In the genomic region with DNA sequence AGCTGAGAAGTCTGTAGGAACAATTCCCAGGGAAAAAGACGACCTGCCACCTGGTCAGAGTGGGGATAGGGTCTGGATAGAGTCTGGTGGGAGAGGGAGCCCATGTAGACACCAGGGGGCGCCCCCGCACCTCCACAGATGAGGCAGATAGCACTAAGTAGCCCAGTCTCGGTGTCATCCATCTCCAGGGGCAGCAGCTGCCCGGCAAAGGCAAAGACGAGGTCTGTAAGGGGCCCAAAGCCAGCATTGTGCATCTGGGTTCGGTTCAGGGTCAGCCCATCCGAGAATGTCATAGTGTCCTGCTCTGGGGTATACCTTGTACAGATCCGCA, we compare ENCODE assay signal across 8 mouse cellular contexts. TPM values are rescaled to one million over a fixed set of nuclear protein-coding genes. Genes with fewer than 3 reads are reported as not detected.
DNase-seq lines count a peak whose midpoint lies in the region; ATAC-seq and TF ChIP-seq lines count a peak whose summit lies in the region.

No protein-coding gene starts in this region.

- 6% methylated on average over 9 of the region's 9 CpGs for WGBS in liver, embryonic 11.5 days

- H3K79me2 ChIP-seq in myocyte (ENCODE audit: control insufficient read depth, insufficient read depth), result peaks cover 31% of the 10 kb centered on the region

- no peaks in the 10 kb centered on the region for H3K9me3 ChIP-seq in liver, embryonic 11.5 days (ENCODE audit: control insufficient read depth, low read length)

- peaks cover 36% of the 10 kb centered on the region for H3K4me1 ChIP-seq in liver, embryonic 11.5 days (replicated peaks; ENCODE audit: control insufficient read depth, insufficient read depth, low read length)

- H3K4me3 ChIP-seq in liver, embryonic 11.5 days (ENCODE audit: low read depth, low read length), result no peak overlapping the region
- H3K4me3 ChIP-seq in myocyte, result no peak overlapping the region

- H3K27me3 ChIP-seq in liver, embryonic 11.5 days (replicated peaks; ENCODE audit: control insufficient read depth, insufficient read depth, low read length), result peaks cover 14% of the 10 kb centered on the region
- H3K27me3 ChIP-seq in myocyte (ENCODE audit: control insufficient read depth, insufficient read depth, insufficient read length), result no peaks in the 10 kb centered on the region
- peaks cover 2% of the 10 kb centered on the region; the same call in 1 of the 2 replicates for H3K27me3 ChIP-seq in splenic B cell, adult 2 months (ENCODE audit: control insufficient read depth, insufficient read depth, low read length, poor library complexity, severe bottlenecking)

- intact Hi-C loops in gastrocnemius, postnatal 14 days (cut with DNase I; ENCODE audit: low total_unique reads), result loop anchor here (5.0 kb wide), 1 partner anchor 33 kb away; a partner anchor contains a TSS

- H3K27ac ChIP-seq in liver, embryonic 11.5 days (ENCODE audit: low read depth, low read length), result no peak overlapping the region

- no peak for TF ChIP-seq POLR2A in myocyte (IDR thresholded peaks at IDR 0.05; ENCODE audit: insufficient read length, low read depth)

- H3K36me3 ChIP-seq in liver, embryonic 11.5 days (ENCODE audit: control insufficient read depth, insufficient read depth, low read length), result no peaks in the 10 kb centered on the region
- peaks cover 43% of the 10 kb centered on the region for H3K36me3 ChIP-seq in myocyte (ENCODE audit: control insufficient read depth, insufficient read depth)
- no peaks in the 10 kb centered on the region for H3K36me3 ChIP-seq in splenic B cell, adult 2 months (ENCODE audit: control insufficient read depth, insufficient read depth, low read length, poor library complexity, severe bottlenecking)

- peak; percentile 44; the same call in 1 of the 2 replicates for ATAC-seq in liver, embryonic 11.5 days (replicated peaks; ENCODE audit: low FRiP score)

- no peak overlapping the region for H3K4me2 ChIP-seq in liver, embryonic 11.5 days
- H3K4me2 ChIP-seq in myocyte (ENCODE audit: low read depth), result no peak overlapping the region

- H3ac ChIP-seq in myocyte (ENCODE audit: control insufficient read depth, insufficient read length), result no peak overlapping the region

- DNase-seq in 416B (ENCODE audit: low read depth), result peak; percentile 82
- DNase-seq in T-cell, adult 2 months (ENCODE audit: low spot score), result peak; percentile 79
- peak; percentile 69 to 79 for DNase-seq in cerebellum, postnatal 4 days (ENCODE audit: low spot score in 2 of 2)
- peak; percentile 85 for DNase-seq in gastrocnemius, postnatal 14 days
- peak; percentile 67 to 85 for DNase-seq in kidney, adult 8-10 months
- peak; percentile 79 for DNase-seq in liver, embryonic 11.5 days (ENCODE audit: low spot score)
- peak; percentile 84 for DNase-seq in splenic B cell, adult 2 months (ENCODE audit: low read depth, low spot score)

- H3K9ac ChIP-seq in liver, embryonic 11.5 days (ENCODE audit: low read depth, low read length), result no peak overlapping the region

TF ChIP-seq in myocyte, 11 proteins besides CTCF, POLR2A, EP300 and RAD21:
- TF ChIP-seq SRF (IDR thresholded peaks at IDR 0.05; ENCODE audit: control insufficient read depth, insufficient read length, low read depth), result no peak
- peak in 2 of 3 experiments; percentile 10 to 47 for TF ChIP-seq MYOG (IDR thresholded peaks at IDR 0.05; ENCODE audit: control insufficient read depth in 1 of 3, insufficient read depth in 1 of 3, insufficient read length in 2 of 3, low read depth in 2 of 3)
- no peak for TF ChIP-seq POLR2AphosphoS2 (IDR thresholded peaks at IDR 0.05; ENCODE audit: insufficient read length, low read depth)
- TF ChIP-seq MYOD1 (IDR thresholded peaks at IDR 0.05; ENCODE audit: control insufficient read depth in 1 of 3, insufficient read length in 2 of 3, low read depth in 2 of 3), result peak in 2 of 3 experiments; percentile 31 to 47

RNA-seq across cellular contexts. Expression of a gene that starts 7.5 kb away (rescaled TPM):
- 1 to 10 TPM; 1.0 to 1.1 TPM for total RNA-seq in gastrocnemius, postnatal 14 days (2021)
- 3.9 and 4.1 TPM in 2 replicates for polyA plus RNA-seq in liver, embryonic 11.5 days (2014; fragmentation: Nextera tagmentation; extraction: Ambion mirVana)
- polyA plus RNA-seq in myocyte (2012; fragmentation: generic; extraction: Trizol), result 2.0 TPM

RNA-seq across cellular contexts. Expression of a gene that starts 18.1 kb away (rescaled TPM):
- 10 to 100 TPM; 12.9 to 13.2 TPM for total RNA-seq in gastrocnemius, postnatal 14 days (2021)
- polyA plus RNA-seq in liver, embryonic 11.5 days (2014; fragmentation: Nextera tagmentation; extraction: Ambion mirVana), result 11.1 and 11.5 TPM in 2 replicates
- 63.8 TPM for polyA plus RNA-seq in myocyte (2012; fragmentation: generic; extraction: Trizol)

RNA-seq across cellular contexts. Expression of a gene that starts 31.1 kb away (rescaled TPM):
- not detected for total RNA-seq in gastrocnemius, postnatal 14 days (2021)
- polyA plus RNA-seq in liver, embryonic 11.5 days (2014; fragmentation: Nextera tagmentation; extraction: Ambion mirVana), result 0.13 TPM in 1 of 2 replicates, not detected in the other
- not detected for polyA plus RNA-seq in myocyte (2012; fragmentation: generic; extraction: Trizol)

RNA-seq across cellular contexts. Expression of a gene that starts 34.7 kb away (rescaled TPM):
- total RNA-seq in gastrocnemius, postnatal 14 days (2021), result 10 to 100 TPM; 14.1 to 15.6 TPM
- polyA plus RNA-seq in liver, embryonic 11.5 days (2014; fragmentation: Nextera tagmentation; extraction: Ambion mirVana), result 33.3 and 35.1 TPM in 2 replicates
- 18.8 TPM for polyA plus RNA-seq in myocyte (2012; fragmentation: generic; extraction: Trizol)

RNA-seq across cellular contexts. Expression of a gene that starts 36.2 kb away (rescaled TPM):
- 10 to 100 TPM; 27.6 to 30.5 TPM for total RNA-seq in gastrocnemius, postnatal 14 days (2021)
- polyA plus RNA-seq in liver, embryonic 11.5 days (2014; fragmentation: Nextera tagmentation; extraction: Ambion mirVana), result 38.1 and 38.3 TPM in 2 replicates
- polyA plus RNA-seq in myocyte (2012; fragmentation: generic; extraction: Trizol), result 42.3 TPM
